Mouse (Mus musculus): ENCODE results near the gene Ebp. TPM values are rescaled to one million over a fixed set of nuclear protein-coding genes. Genes with fewer than 3 reads are reported as not detected.

Gene Ebp
- polyA plus RNA-seq, 1 experiment from 2014 or later, result 30.5 TPM

- 14% methylated on average over 11 of the region's 11 CpGs for WGBS
- Histone ChIP-seq H3K27me3 (ENCODE audit: insufficient read depth, low read length) (no peaks in the 10 kb centered on the region), H3K36me3 (ENCODE audit: insufficient read depth) (no peaks in the 10 kb centered on the region), H3K4me2 (peak overlapping the region; percentile 67), H3K9me3 (ENCODE audit: low read depth, low read length) (no peaks in the 10 kb centered on the region), H3K27ac (ENCODE audit: low read depth) (no peak overlapping the region), H3K4me3 (ENCODE audit: low read depth, low read length) (peak overlapping the region; percentile 49), H3K9ac (peak overlapping the region; percentile 60; the same call in 1 of the 2 replicates), H3K4me1 (ENCODE audit: insufficient read depth) (no peaks in the 10 kb centered on the region)
- ATAC-seq (ENCODE audit: insufficient read depth), result peak; percentile 26; the same call in 1 of the 2 replicates
- no peak for TF ChIP-seq CTCF (IDR thresholded peaks at IDR 0.05; ENCODE audit: low read depth)
- no peak for DNase-seq
These were observed 13.4 kb upstream of the Ebp start for GRCm38 (mm10) chrX:8206694-8207197.

- no peak within 1 kb of the TSS for H3K27ac ChIP-seq (ENCODE audit: low read depth)
- H3K4me2 ChIP-seq, result peak within 1 kb of the TSS; percentile 67
- H3K9ac ChIP-seq, result peak within 1 kb of the TSS; percentile 60
- no peaks in the 10 kb centered on the region for H3K9me3 ChIP-seq (ENCODE audit: low read depth, low read length)
- ATAC-seq (ENCODE audit: insufficient read depth) (peak; percentile 97), DNase-seq (peak; percentile 86)
- H3K36me3 ChIP-seq (ENCODE audit: insufficient read depth), result no peaks in the 10 kb centered on the region
- H3K4me1 ChIP-seq (ENCODE audit: insufficient read depth), result no peaks in the 10 kb centered on the region
- H3K4me3 ChIP-seq (ENCODE audit: low read depth, low read length), result peak within 1 kb of the TSS; percentile 49
- no peaks in the 10 kb centered on the region for H3K27me3 ChIP-seq (ENCODE audit: insufficient read depth, low read length)
- TF ChIP-seq CTCF (IDR thresholded peaks at IDR 0.05; ENCODE audit: low read depth), result no peak
- WGBS, result 8% methylated on average over 41 of the region's 46 CpGs
These were observed 12.8 kb upstream of the Ebp start, which contains the start of gene Porcn for GRCm38 (mm10) chrX:8206015-8206693. Gene Porcn (minus strand): TSS chrX:8206525.

GRCm38 (mm10) chrX:8205551-8205950, 12.2 kb upstream of the Ebp start:
- DNase-seq (no peak), ATAC-seq (ENCODE audit: insufficient read depth) (no peak)
- Histone ChIP-seq H3K27ac (ENCODE audit: low read depth) (no peak overlapping the region), H3K36me3 (ENCODE audit: insufficient read depth) (no peaks in the 10 kb centered on the region), H3K9ac (0 out of 2 replicates have a peak overlapping the region, but pooled peaks have one; percentile 60), H3K4me3 (ENCODE audit: low read depth, low read length) (peak overlapping the region; percentile 49), H3K4me2 (peak overlapping the region; percentile 67), H3K4me1 (ENCODE audit: insufficient read depth) (no peaks in the 10 kb centered on the region), H3K9me3 (ENCODE audit: low read depth, low read length) (no peaks in the 10 kb centered on the region), H3K27me3 (ENCODE audit: insufficient read depth, low read length) (no peaks in the 10 kb centered on the region)
- WGBS, result 36% methylated on average over 7 of the region's 7 CpGs
- TF ChIP-seq CTCF (IDR thresholded peaks at IDR 0.05; ENCODE audit: low read depth), result no peak

- 62% methylated on average over 4 of the region's 4 CpGs for WGBS
- H3K9ac ChIP-seq, result no peak overlapping the region
- DNase-seq (no peak), ATAC-seq (ENCODE audit: insufficient read depth) (no peak)
- H3K4me3 ChIP-seq (ENCODE audit: low read depth, low read length), result no peak overlapping the region
- no peak for TF ChIP-seq CTCF (IDR thresholded peaks at IDR 0.05; ENCODE audit: low read depth)
- no peaks in the 10 kb centered on the region for H3K9me3 ChIP-seq (ENCODE audit: low read depth, low read length)
- no peaks in the 10 kb centered on the region for H3K4me1 ChIP-seq (ENCODE audit: insufficient read depth)
- no peak overlapping the region for H3K4me2 ChIP-seq
- no peak overlapping the region for H3K27ac ChIP-seq (ENCODE audit: low read depth)
- H3K36me3 ChIP-seq (ENCODE audit: insufficient read depth), result no peaks in the 10 kb centered on the region
- H3K27me3 ChIP-seq (ENCODE audit: insufficient read depth, low read length), result no peaks in the 10 kb centered on the region
These were observed 11.8 kb upstream of the Ebp start for GRCm38 (mm10) chrX:8205088-8205487.

- H3K36me3 ChIP-seq (ENCODE audit: insufficient read depth), result no peaks in the 10 kb centered on the region
- no peak overlapping the region for H3K4me2 ChIP-seq
- ATAC-seq (ENCODE audit: insufficient read depth) (no peak), DNase-seq (no peak)
- H3K27me3 ChIP-seq (ENCODE audit: insufficient read depth, low read length), result no peaks in the 10 kb centered on the region
- H3K27ac ChIP-seq (ENCODE audit: low read depth), result no peak overlapping the region
- no peaks in the 10 kb centered on the region for H3K4me1 ChIP-seq (ENCODE audit: insufficient read depth)
- 87% methylated on average over 10 of the region's 10 CpGs for WGBS
- no peak overlapping the region for H3K4me3 ChIP-seq (ENCODE audit: low read depth, low read length)
- no peak for TF ChIP-seq CTCF (IDR thresholded peaks at IDR 0.05; ENCODE audit: low read depth)
- H3K9ac ChIP-seq, result no peak overlapping the region
- H3K9me3 ChIP-seq (ENCODE audit: low read depth, low read length), result no peaks in the 10 kb centered on the region
These were observed 10.8 kb upstream of the Ebp start for GRCm38 (mm10) chrX:8204076-8204475.

GRCm38 (mm10) chrX:8203105-8203504, 9.8 kb upstream of the Ebp start:
- Histone ChIP-seq H3K9ac (no peak overlapping the region), H3K27ac (ENCODE audit: low read depth) (no peak overlapping the region), H3K9me3 (ENCODE audit: low read depth, low read length) (no peaks in the 10 kb centered on the region), H3K27me3 (ENCODE audit: insufficient read depth, low read length) (no peaks in the 10 kb centered on the region), H3K4me1 (ENCODE audit: insufficient read depth) (no peaks in the 10 kb centered on the region), H3K4me3 (ENCODE audit: low read depth, low read length) (no peak overlapping the region), H3K4me2 (no peak overlapping the region), H3K36me3 (ENCODE audit: insufficient read depth) (no peaks in the 10 kb centered on the region)
- no peak for TF ChIP-seq CTCF (IDR thresholded peaks at IDR 0.05; ENCODE audit: low read depth)
- 83% methylated on average over 14 of the region's 14 CpGs for WGBS
- ATAC-seq (ENCODE audit: insufficient read depth), result no peak
- no peak for DNase-seq

GRCm38 (mm10) chrX:8192640-8193418, 483 bp downstream of the Ebp start:
- Histone ChIP-seq H3K4me1 (ENCODE audit: insufficient read depth) (no peaks in the 10 kb centered on the region), H3K9me3 (ENCODE audit: low read depth, low read length) (no peaks in the 10 kb centered on the region), H3K9ac (peak overlapping the region; percentile 58), H3K4me3 (ENCODE audit: low read depth, low read length) (peak overlapping the region; percentile 50), H3K27me3 (ENCODE audit: insufficient read depth, low read length) (no peaks in the 10 kb centered on the region), H3K36me3 (ENCODE audit: insufficient read depth) (no peaks in the 10 kb centered on the region), H3K27ac (ENCODE audit: low read depth) (peak overlapping the region; percentile 46; the same call in 1 of the 2 replicates), H3K4me2 (peak overlapping the region; percentile 63)
- 9% methylated on average over 37 of the region's 38 CpGs for WGBS
- TF ChIP-seq CTCF (IDR thresholded peaks at IDR 0.05; ENCODE audit: low read depth), result no peak
- ATAC-seq (ENCODE audit: insufficient read depth) (peak; percentile 99), DNase-seq (peak; percentile 85)
